Mouse (Mus musculus) neural tube, embryonic 10.5 days (tissue): ENCODE results near the gene Taar4.

ENCODE experiments used
- DNase-seq: peaks from one replicate; pipeline ENCODE4 v3.0.0-alpha.2; 2017; ENCODE audit warnings: low spot score; ENCODE audit errors: extremely low spot score

Taar4 gene

GRCm38 (mm10) chr10:23960444-23960915 lies at the start of gene Taar4:
Gene Taar4 (plus strand): TSS chr10:23960494.
- DNase-seq: no peak

- no peak for DNase-seq
Observed at GRCm38 (mm10) chr10:23920056-23920455, 40.2 kb upstream of the Taar4 start, which contains the start of gene Taar1. Gene Taar1 (plus strand): TSS chr10:23920356.

- DNase-seq: no peak
Observed at GRCm38 (mm10) chr10:23922468-23922867, 37.8 kb upstream of the Taar4 start.

GRCm38 (mm10) chr10:23923941-23924340 lies 36.4 kb upstream of the Taar4 start:
- DNase-seq: no peak

- no peak for DNase-seq
Observed at GRCm38 (mm10) chr10:23937613-23938012, 22.7 kb upstream of the Taar4 start.

GRCm38 (mm10) chr10:23938312-23938711 lies 22.0 kb upstream of the Taar4 start, which contains the start of gene Taar2:
Gene Taar2 (plus strand): TSS chr10:23938572.
- DNase-seq: no peak

- DNase-seq: no peak
Observed at GRCm38 (mm10) chr10:23942465-23942864, 17.8 kb upstream of the Taar4 start.

- DNase-seq: no peak
Observed at GRCm38 (mm10) chr10:23948026-23948425, 12.3 kb upstream of the Taar4 start.

GRCm38 (mm10) chr10:23949508-23950005 lies 10.7 kb upstream of the Taar4 start, which contains the start of gene Taar3:
Gene Taar3 (plus strand): TSS chr10:23949558.
- DNase-seq: no peak

GRCm38 (mm10) chr10:23951714-23952113 lies 8.6 kb upstream of the Taar4 start:
- no peak for DNase-seq

GRCm38 (mm10) chr10:23959071-23959470 lies 1.2 kb upstream of the Taar4 start:
- no peak for DNase-seq

GRCm38 (mm10) chr10:23963444-23963843 lies 3.1 kb downstream of the Taar4 start:
- no peak for DNase-seq

- DNase-seq: no peak
Observed at GRCm38 (mm10) chr10:23964921-23965610, 4.8 kb downstream of the Taar4 start.

GRCm38 (mm10) chr10:23970656-23971165 lies 10.4 kb downstream of the Taar4 start, which contains the start of gene Taar5:
Gene Taar5 (plus strand): TSS chr10:23970706.
- no peak for DNase-seq

GRCm38 (mm10) chr10:23971256-23971655 lies 11.0 kb downstream of the Taar4 start:
- no peak for DNase-seq

- no peak for DNase-seq
Observed at GRCm38 (mm10) chr10:23977958-23978357, 17.7 kb downstream of the Taar4 start.

GRCm38 (mm10) chr10:23978901-23979705 lies 18.8 kb downstream of the Taar4 start:
- peak; percentile 78 for DNase-seq

GRCm38 (mm10) chr10:23985546-23985945 lies 25.3 kb downstream of the Taar4 start, which contains the start of gene Taar6:
Gene Taar6 (minus strand): TSS chr10:23985646.
- DNase-seq: no peak

GRCm38 (mm10) chr10:23986419-23986818 lies 26.1 kb downstream of the Taar4 start:
- no peak for DNase-seq

- no peak for DNase-seq
Observed at GRCm38 (mm10) chr10:23993381-23993780, 33.1 kb downstream of the Taar4 start, which contains the start of gene Taar7a. Gene Taar7a (minus strand): TSS chr10:23993481.

- no peak for DNase-seq
Observed at GRCm38 (mm10) chr10:23999639-24000038, 39.3 kb downstream of the Taar4 start, which contains the start of gene Taar7b. Gene Taar7b (plus strand): TSS chr10:23999939.
